Mouse (Mus musculus): ENCODE results near the gene Hcfc1r1.

The Hcfc1r1 gene

DNA sequence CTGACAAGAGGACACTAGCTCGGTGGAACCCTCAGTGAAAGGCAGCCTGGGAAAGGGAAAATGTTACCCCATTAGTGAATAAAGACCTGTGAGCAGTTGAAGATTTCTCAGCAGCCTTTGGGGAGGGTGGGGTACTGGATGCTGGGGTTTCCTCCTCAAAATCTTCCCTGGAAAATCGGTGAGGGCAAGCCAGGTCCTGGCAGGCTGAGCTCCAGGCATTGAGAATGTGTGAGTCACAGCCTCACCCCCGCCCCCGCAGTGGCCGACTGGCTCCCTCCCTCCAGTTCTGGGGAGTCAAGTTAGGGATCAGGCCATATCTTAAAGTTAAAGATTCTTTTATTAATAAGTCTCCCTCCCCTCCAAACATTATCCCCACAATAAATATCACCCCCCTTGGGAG is 1.7 kb downstream of the Hcfc1r1 start:
- DNase-seq (ENCODE audit: low spot score in 2 of 2): peak; percentile 64 to 75

DNA sequence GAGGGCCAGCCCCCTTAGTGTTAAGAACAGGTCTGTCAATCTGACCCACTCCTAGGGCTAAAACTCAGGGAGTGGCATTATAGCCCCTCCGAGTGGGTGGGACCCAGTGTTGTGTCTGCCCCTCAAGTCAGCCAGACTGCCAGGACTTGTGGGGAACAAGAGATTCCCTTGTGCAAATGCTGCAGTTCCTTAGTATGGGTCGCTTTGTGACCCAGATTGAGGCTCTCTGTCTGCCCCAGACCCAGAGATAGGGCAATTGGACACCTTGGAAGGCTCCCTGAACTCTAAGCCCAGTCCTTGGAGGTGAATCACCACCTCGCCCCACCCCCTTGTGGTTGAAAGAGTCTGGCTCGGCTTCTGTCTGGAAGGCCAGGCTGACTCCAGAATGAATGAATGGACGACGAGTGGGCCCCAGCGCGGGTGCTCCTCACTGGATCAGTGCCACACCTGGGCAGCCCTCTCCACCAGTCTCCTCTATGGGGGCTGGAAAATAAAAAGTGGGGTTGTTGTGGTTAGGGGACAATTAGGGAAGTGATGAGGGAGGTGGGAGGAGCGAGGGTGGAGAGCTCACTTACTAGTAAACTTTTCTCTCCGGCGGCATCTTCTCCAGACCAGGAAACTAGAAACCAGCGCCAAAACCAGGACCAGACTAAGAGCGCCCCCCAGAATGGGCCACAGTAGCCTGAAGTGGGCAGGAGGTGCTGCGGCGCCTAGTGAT is 2.3 kb downstream of the Hcfc1r1 start:
- peak; percentile 46 to 56 for DNase-seq (ENCODE audit: low spot score in 2 of 2)

DNA sequence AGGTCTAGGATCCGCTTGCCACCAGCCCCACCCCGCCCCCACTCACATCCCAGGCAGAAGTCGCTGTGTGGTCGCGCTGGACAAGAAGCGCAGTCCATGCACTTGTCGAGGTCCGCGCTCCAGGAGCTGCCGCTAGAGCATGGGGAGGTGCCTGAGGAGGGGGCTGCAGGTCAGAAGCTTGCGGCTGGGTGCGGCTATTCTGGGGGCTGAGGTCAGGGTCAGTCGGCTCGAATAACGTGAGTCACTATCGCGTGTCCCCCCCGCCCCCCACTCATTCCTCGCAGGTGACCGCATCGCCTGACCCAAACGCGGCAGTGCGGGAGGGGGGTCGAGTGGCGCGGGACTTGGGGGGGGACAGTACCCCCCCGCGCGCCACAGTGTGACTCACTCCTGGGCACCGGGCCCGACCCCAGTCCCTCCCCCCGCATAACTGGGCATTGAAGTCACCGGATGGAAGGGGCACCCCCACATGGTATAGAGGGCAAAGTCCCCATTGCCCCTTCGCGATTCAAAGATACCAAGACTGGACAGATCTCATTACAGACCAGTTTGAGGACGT is 3.2 kb downstream of the Hcfc1r1 start:
- DNase-seq (ENCODE audit: low spot score in 2 of 2): peak; percentile 40 to 61

DNA sequence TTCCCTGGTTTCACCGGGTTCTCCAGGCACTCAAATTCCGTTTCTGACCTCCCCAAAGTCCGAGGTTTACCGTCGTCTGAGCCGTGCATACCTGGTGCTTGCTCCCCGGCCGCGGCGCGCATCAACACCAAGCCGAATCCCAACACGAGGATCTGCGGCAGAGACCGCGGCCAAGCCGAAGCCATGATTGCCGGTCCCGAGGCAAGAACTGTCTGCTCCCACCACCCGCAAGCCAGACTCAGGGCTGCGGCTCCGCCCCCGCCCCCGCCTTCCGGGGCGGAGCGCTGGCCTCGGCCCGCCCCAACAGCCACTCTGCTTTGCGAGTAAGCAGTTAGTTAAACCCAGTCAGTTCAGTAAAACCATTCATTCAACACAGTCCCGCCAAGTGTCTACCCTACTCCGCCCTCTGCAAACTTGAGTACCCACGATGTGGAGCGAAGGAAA is 3.9 kb downstream of the Hcfc1r1 start, which contains the start of gene Tnfrsf12a:
Gene Tnfrsf12a, minus strand, starts transcription at position 233 of the 444 bp plus-strand sequence.
- peak; percentile 85 to 89 for DNase-seq (ENCODE audit: low spot score in 2 of 2)

DNA sequence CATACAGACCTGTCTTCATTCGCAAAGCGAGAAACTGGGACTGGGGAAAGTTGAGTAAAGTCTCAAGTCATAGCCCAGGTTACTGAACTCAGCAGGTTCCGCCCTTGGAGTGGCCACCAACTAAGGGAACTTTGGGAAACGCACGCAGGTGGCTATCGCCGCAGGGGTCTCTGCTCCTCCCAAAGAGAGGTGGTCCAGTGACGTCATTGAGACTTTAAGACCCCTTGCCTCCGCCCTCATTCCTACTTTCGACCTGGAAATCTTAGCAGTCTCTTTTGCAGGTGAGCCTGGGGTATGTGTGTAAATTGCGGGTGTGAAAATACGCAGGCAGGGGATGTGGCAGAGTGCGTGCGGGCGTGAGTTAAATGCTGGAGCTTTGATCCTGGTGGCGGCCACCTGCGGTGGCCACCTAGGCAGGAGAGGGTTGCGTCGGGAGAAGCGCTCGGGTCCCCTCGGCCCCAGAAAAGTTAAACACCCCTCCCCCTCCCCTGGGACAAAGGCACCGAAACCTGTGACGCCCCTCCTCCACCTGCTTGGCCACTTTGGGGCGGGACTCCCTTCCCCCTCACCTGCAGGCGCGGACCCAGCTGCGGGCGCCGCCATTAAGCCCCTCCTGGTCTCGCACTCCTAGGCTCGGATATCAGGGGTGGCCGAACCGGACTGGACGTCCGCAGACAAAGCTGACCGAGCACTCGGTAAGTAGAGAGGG is 5.9 kb downstream of the Hcfc1r1 start, which contains the start of gene Cldn6:
Gene Cldn6, plus strand, starts transcription at position 123 of the 709 bp plus-strand sequence.
- no peak for DNase-seq (ENCODE audit: low spot score in 2 of 2)

DNA sequence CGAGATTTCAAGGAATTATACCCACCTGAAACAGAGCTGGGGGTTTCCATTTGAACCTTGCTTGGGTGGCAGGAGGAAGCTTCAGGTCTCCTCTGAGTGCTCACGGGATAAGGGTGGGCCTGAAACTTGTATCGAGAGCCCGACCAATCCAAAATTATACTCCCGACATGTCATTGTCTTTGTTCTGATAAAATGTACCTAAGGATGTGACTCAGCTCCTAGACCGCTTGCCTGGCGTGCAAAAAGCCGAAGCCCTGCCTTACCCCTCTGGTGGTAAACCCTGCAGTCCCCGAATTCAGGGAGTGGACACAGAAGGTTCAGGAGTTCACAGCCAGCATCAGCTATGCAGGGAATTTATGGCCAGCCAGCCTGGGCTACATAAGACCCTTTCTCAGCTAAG is 6.9 kb downstream of the Hcfc1r1 start:
- no peak for DNase-seq (ENCODE audit: low spot score in 2 of 2)

DNA sequence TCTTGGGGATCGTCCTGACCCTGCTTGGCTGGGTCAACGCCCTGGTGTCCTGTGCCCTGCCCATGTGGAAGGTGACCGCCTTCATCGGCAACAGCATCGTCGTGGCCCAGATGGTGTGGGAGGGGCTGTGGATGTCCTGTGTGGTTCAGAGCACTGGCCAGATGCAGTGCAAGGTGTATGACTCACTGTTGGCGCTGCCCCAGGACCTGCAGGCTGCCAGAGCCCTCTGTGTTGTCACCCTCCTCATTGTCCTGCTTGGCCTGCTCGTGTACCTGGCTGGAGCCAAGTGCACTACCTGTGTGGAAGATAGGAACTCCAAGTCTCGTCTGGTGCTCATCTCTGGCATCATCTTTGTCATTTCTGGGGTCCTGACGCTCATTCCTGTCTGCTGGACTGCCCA is 7.7 kb downstream of the Hcfc1r1 start:
- DNase-seq (ENCODE audit: low spot score in 2 of 2): no peak

DNA sequence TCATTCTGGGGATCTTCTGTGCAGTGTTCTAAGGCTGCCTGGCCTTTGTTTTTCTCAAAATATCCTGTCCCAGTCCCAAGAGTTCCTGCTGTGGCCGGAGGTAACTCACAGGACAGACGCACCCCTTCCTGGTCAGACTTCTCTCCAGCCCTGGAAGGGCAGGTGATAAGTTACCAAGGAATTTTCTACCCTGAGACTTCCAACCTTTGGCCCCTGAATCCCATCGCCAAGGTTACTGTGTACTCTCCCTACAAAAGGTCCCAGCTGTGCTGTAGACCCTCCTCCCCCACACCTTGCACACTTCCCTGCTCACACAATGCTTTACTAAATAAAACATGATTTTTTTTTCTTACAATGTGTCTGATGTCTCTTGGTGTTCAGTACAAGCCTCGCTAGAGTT is 8.7 kb downstream of the Hcfc1r1 start:
- DNase-seq (ENCODE audit: low spot score in 2 of 2): no peak

DNA sequence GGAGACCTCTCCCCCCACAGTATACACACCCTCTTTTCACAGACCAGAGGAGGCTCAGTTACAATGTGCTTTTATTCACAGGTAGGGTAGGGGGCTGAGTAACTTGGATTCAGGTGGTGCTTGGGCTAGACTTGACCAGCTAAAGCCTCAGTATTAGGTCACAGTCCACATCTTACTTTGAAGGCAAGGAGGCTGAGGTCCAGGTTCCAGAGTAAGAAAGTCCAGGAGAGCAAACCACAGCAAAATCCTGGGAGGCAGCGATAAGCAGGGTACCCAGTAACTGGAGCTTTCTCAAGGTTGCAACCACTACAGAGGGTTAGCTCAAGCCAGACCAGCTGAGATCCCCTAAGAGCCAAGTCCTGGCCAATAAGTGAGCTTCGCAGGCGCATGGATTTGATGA is 9.1 kb downstream of the Hcfc1r1 start:
- no peak for DNase-seq (ENCODE audit: low spot score in 2 of 2)

DNA sequence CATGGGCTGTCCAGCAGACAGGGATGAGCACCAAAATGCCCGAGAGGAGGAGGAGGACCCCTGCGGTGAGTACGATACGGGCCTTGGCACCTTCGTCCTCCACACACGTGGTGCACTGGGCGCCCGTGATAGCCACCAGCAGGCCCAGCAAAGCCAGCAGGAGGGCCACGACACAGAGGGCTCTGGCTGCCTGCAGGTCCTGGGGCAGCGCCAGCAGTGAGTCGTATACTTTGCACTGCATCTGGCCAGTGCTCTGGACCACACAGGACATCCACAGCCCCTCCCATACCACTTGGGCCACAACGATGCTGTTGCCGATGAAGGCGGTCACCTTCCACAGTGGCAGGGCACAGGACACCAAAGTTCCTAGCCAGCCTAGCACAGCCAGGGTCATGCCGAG is 9.8 kb downstream of the Hcfc1r1 start:
- no peak for DNase-seq (ENCODE audit: low spot score in 2 of 2)

DNA sequence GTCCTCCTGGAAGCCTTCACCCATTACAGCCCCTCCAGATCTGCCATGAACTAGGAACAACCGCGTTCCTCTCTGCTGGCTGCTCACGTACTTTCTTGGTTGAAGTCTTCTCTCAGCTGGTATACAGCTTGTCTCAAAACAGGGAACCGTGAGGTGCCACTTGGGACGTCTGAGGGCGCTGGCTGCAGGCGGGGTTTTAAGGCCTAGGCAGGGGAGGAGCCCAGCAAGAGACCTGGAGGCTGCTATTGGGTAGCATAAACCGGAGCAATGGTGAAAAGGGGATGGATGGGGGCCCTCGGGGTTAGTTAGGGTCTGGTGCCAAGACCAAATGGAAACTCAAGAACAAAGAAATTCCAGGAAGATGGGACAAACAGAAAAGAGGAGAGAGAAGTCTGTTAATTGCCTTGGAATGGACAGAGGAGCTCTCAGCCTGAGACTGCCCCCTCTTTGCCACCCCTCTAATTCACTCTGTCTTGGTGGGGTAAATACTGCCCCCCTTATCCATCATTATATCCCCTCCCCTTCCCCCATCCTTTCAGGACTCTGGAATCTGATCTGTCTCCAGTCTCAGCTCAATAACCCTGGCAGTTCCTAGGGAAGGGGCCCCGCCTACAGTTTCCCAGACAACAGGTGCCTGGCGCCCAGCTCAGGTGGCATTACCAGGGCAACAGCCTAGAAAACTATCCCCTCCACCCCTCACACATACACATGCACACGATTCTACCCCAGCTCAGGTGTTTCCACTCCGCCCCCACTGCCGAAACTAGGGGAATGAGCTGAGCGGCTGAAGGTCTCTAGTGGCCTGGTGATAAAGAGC is 10.7 kb downstream of the Hcfc1r1 start, which contains the start of gene Cldn9:
Gene Cldn9, minus strand, starts transcription at position 171 of the 817 bp plus-strand sequence.
- no peak for DNase-seq (ENCODE audit: low spot score in 2 of 2)

DNA sequence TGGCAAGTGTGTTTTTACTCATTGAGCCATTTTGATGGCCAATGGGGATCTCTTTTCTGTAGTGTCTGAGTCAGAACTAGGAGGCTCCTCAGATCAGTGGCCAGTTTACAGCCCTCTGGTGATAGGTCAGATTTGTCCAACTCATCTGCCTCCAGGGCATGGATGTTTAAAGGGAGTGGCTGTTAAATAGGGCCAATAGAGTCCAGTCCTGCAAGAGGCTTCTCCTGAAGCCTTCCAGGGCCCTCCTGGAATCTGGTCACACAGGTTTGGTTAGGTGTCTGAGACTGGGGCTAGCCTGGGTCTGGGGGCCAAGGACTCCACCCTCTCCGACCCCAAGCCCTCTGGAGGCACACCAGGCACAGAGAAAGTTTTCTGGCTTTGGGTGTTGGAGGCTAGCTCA is 21.1 kb downstream of the Hcfc1r1 start:
- DNase-seq (ENCODE audit: low spot score in 2 of 2): no peak

DNA sequence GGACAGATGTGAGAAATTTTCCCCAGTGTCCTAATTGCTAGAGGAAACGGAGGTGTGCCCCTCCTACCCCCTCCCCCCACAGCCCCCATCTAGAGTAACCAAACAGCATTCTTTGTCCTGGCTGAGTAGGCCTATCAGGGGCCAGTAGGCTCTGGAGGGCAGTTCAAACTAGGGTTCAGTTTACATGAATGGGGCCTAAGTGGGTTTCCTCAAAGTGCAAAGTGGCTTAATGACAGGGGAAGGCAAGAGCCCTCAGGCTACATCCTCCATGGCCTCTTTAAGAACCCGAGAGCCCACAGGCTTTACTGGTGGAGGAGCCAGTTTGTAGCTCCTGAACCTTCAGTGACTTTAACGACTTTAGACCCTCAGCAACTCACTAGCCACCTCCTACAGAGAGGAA is 22.4 kb downstream of the Hcfc1r1 start:
- DNase-seq (ENCODE audit: low spot score in 2 of 2): no peak

DNA sequence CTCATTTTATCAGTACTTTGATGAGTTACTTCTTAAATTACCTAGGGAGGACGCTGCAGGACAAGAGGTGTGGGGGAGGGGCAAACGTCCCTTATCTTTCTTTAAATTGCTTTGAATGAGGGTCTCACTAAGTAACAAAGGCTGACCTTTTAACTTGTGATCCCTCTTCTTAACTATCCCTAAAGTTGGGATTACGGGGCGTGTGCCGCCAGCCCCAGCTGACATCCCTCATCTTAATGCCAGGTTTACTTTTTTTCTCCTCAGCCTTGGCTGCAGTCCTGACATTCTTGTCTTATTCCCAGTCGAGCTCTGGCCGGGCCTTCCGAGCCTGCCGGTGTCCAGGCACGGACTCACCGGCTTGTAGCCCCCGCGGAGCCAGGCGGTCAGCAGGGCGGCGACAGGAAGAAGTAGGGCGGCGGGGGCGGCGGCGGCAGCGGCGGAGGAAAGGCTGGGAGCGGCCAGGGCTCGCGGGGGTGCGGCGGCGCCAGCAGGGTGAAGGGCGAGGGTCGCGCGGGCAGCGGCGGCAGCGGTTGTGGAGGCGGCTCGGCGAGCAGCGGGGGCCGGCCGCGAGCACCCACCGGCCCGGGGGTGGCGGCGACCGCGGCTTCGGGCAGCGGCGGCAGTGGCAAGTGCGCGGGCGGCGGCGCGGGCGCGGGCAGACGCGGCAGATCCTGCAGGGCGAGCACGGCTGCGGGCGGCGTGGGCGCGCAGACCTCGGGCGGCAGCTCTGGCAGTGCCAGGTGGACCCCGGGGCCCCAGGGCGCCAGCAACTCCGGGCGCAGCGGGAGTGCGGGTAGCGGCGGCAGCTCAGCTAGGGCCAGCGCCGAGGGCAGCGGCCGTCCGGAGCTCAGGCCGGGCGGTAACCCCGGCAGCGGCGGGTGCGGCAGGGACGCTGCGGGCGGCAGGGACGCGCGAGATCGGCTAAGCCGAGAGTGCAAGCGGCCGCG is 26.0 kb downstream of the Hcfc1r1 start:
- peak; percentile 32 to 51 for DNase-seq (ENCODE audit: low spot score in 2 of 2)

DNA sequence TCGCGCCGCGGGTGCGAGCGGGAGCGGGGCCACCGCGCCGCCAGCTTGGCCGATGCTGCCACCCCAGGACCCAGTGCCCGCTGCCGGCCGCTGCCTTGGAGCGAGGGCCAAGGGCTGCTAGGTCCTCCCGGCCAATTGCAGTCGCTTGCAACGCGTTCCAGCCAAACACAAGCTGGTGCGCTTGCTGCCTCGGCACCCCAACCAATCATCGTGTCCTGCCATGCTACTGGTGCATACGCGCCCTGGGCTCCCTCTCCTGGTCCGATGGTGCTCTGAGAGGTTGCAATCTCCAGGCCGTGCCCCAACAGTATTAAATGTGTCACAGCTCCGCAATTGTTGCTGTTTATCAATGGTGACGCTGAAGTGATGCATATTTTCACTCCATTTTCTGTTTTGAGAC is 26.7 kb downstream of the Hcfc1r1 start:
- peak; percentile 90 to 92 for DNase-seq (ENCODE audit: low spot score in 2 of 2)

DNA sequence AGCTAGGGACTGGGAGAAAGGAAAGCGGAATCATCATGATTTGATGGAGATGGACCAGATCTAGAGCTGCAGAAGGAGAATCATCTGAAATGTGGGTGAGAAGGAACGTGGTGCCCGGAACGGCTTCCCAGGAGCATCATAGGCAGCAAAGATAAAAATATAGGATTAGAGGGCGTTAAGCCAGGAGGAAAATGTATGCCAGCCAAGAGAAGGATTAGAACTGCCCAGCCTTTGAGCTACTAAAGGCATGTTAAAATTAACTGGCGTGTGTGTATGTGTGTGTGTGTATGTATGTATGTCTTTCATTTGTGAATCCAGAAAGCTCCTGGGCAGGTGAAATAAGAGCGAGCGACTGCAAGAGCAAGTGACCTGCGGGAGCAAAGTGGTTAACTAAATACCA is 29.9 kb downstream of the Hcfc1r1 start:
- no peak for DNase-seq (ENCODE audit: low spot score in 2 of 2)

DNA sequence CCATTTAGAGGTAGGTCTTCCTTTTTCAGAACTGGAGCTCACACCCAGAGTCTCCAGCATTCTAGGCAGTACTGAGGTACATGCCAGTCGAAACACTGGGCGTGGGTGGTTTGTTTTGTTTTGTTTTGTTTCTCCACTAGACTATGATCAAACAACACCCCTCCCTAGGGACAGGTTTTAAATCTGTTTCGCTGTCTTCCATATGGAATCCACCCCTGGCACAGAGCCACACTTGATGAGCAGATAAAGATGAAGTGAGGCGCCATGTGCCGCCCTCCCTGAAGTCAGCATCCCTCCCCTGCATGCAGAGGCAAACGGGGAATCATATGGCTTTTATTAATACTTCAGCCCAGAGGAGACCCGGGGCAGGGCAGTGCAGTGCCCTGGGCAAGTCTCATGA is 31.3 kb downstream of the Hcfc1r1 start:
- no peak for DNase-seq (ENCODE audit: low spot score in 2 of 2)

DNA sequence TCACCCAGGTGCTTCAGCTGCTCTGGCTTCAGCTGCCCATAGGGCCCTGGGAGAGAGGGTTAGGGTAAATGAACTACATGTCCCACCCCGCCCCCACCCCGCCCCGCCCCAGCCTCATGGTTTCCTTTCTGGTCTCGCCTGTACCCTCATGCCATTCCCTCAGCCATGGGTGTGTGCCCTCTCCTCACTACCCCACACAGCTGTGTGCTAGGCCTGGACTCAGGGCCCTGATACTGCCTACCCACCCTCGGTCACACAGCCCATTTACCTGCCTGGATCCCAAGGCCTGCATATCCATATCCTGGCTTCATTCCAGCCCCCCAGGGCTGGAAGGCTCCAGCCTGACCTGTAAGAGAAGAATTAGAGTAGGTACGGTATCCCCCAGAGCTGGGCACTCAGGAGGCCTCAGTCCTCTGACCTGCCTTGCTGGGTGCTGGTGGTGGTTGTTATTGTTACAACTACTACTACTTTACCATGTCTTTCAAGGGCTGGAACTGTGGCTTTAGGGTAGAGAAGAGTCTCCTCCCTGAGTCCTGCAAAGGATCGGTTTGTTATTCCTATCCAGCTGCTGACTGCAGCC is 32.2 kb downstream of the Hcfc1r1 start:
- no peak for DNase-seq (ENCODE audit: low spot score in 2 of 2)

DNA sequence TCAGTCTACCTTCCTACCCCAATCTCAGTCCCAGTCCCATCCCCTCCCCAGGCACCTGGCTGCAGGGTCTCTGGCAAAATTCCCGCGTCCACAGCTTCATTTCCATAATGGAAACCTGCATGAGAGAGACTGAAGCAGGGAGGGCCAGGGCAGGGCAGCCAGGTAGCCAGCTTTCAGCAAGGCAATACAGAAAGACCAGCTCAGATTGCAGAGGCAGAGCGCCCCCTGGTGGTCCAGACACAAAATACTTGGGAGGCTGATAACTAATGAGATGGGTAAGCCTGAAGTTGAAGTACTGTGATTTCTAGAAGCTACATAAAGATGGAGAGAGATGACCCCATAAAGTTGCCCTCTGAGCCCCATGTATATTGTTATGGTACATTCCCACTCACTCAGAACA is 32.8 kb downstream of the Hcfc1r1 start:
- peak; percentile 36 to 41 for DNase-seq (ENCODE audit: low spot score in 2 of 2)

DNA sequence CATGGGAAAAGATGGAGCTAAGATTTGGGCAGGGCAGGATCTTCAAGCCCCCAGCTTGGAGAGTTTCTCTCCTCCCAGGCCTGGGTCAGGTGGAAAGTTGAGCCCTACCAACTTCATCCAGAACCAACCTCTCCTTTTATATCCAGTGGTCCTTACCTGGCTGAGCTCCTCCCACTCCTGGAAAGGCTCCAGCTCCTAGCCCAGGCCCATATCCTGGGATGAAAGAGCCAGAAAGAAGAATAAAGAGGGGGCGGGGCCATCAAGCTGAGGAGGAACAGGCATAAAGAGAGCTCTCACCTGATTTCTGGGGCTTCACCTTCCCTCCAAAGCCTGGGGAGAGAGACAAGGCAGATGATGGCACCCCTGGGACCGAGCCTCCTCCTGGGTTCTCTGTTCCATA is 43.6 kb downstream of the Hcfc1r1 start:
- no peak for DNase-seq (ENCODE audit: low spot score in 2 of 2)

All from heart, adult 9 months (tissue).